Mouse (Mus musculus): Measurements from ENCODE around the gene Fto. TPM values are rescaled to one million over a fixed set of nuclear protein-coding genes. Genes with fewer than 3 reads are reported as not detected.

The Fto gene
- polyA plus RNA-seq, 1 experiment = 39.7 TPM

DNA sequence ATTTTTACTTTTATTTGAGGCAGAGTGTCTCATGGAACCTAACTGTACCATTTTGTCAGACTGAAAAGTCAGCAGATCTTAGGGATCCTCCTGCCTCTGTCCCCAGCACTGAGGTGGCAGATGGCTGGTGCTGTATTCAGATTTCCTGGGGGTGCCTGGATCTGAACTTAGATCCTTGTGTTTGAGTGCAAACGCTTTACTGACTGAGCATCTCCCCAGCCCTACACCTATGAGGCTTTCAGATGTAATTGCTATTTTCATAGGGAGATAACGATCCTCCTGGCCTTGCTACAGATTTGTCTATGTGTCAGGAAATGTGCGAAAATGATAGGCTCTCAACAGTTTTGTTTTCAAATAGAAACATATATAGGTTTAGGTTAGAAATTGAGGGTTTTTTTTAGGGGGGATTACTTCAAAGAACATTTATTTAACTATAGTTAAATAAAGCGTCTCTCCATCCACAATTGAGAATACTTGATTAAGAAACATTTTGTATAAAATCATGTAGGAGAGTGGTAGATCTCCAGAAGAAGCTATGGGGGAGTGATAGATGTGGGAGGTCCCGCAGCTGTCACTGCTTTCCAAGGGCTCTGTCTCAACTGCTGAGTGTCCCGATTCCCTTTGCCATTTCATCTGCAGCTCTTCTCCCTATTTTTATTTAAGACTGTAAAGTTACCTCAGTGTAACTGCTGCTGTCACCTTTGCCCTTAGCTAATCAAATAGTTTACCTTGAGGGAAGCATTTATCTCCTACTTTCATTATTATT is 25.2 kb downstream of the Fto start:
- peaks cover 7% of the 10 kb centered on the region for H3K4me1 ChIP-seq (ENCODE audit: control insufficient read depth, insufficient read depth, low read length)
- no peak overlapping the region for H3K4me3 ChIP-seq (replicated peaks; ENCODE audit: extremely low read depth, low read depth, low read length)
- 90% methylated on average over 6 of the region's 6 CpGs for WGBS
- no peak for TF ChIP-seq POLR2A (IDR thresholded peaks at IDR 0.05; ENCODE audit: borderline replicate concordance, extremely low read depth, low read depth, low read length)
- TF ChIP-seq CTCF (IDR thresholded peaks at IDR 0.05; ENCODE audit: insufficient read depth, low read length) = no peak
- DNase-seq = no peak

DNA sequence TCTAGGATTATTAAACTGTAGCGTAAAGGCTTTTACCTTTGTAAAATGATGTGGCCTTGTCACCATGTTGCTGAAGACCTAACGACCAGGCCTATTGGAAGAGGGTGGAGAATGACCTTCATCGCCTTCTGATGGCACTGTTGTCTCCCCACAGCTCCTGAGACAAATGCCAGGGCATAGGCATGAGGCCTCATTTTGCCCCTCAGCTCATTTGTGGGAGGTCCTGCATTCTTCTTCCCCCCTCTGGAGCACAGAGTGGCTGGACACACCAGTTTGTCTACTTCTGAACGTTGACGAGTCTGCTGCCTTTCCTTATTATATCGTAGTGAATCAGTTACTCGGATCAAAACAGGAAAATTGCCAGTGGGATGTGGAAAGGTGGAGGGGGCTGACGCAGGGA is 26.3 kb downstream of the Fto start:
- H3K4me1 ChIP-seq (ENCODE audit: control insufficient read depth, insufficient read depth, low read length) = peaks cover 7% of the 10 kb centered on the region
- TF ChIP-seq POLR2A (IDR thresholded peaks at IDR 0.05; ENCODE audit: borderline replicate concordance, extremely low read depth, low read depth, low read length) (no peak), CTCF (IDR thresholded peaks at IDR 0.05; ENCODE audit: insufficient read depth, low read length) (no peak)
- WGBS = 64% methylated on average over 8 of the region's 8 CpGs
- DNase-seq = no peak
- no peak overlapping the region for H3K4me3 ChIP-seq (replicated peaks; ENCODE audit: extremely low read depth, low read depth, low read length)

DNA sequence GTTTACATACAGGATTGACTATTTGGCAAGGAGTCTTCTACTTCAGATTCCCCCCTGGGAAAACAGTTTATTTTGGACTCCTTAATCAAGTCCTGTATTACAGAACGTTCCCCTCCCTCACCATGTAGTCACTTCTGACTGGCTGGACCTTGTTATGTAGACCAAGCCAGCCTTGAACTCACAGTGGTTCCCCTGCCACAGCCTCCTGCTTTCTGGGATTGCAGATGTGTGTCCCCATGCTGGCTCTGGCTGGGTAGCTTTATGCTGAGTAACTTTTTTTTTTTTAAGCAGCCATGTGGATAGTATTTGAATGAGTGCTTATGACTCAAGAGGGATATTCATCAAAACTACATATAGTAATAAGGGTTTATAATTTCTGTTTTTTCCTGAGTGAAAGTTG is 27.4 kb downstream of the Fto start:
- TF ChIP-seq CTCF (IDR thresholded peaks at IDR 0.05; ENCODE audit: insufficient read depth, low read length) (no peak), POLR2A (IDR thresholded peaks at IDR 0.05; ENCODE audit: borderline replicate concordance, extremely low read depth, low read depth, low read length) (no peak)
- WGBS = 26% methylated on average over 1 of the region's 1 CpGs
- DNase-seq = no peak
- Histone ChIP-seq H3K4me1 (ENCODE audit: control insufficient read depth, insufficient read depth, low read length) (peaks cover 7% of the 10 kb centered on the region), H3K4me3 (replicated peaks; ENCODE audit: extremely low read depth, low read depth, low read length) (no peak overlapping the region)

DNA sequence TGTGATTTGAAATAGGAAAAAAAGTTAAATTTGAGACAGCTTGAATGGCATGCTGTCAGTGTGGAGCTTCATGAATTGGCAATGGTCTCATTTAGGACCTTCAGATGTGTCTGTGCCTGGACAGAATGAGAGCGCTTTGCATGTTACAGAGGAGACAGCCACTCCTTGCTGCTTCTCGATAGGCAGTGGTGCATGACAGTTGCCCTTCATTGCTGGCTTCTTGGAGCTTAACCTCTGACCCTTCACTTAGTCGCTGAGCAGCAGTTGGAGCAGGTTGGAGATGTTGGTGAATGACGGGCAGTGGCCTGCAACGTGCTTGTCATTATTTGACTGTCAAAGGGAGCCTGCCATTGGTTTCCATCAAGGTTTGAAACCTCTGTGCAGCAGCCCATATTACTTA is 28.9 kb downstream of the Fto start:
- H3K4me1 ChIP-seq (ENCODE audit: control insufficient read depth, insufficient read depth, low read length) = peaks cover 7% of the 10 kb centered on the region
- WGBS = 55% methylated on average over 5 of the region's 5 CpGs
- DNase-seq = no peak
- no peak overlapping the region for H3K4me3 ChIP-seq (replicated peaks; ENCODE audit: extremely low read depth, low read depth, low read length)
- no peak for TF ChIP-seq POLR2A (IDR thresholded peaks at IDR 0.05; ENCODE audit: borderline replicate concordance, extremely low read depth, low read depth, low read length)
- no peak for TF ChIP-seq CTCF (IDR thresholded peaks at IDR 0.05; ENCODE audit: insufficient read depth, low read length)

DNA sequence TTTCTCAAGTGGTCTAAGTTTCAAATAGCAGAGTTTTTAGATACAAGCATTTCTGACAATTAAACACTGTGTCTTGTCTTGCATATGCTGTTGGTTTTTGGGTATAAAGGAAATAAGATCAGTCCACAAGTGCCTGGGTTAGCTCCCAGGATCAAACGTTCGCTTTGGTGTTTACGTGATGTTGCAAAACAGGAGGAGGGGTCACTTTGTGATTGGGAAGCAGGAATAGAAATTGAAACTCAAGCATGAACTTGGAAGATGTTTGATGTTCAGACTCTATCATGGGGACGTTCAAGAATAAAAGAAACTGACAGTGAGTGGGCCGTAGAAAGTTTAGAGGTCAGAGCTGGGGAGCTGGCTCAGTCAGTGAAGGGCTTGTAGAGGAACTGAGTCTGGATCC is 29.5 kb downstream of the Fto start:
- Histone ChIP-seq H3K4me3 (replicated peaks; ENCODE audit: extremely low read depth, low read depth, low read length) (no peak overlapping the region), H3K4me1 (ENCODE audit: control insufficient read depth, insufficient read depth, low read length) (peaks cover 7% of the 10 kb centered on the region)
- 55% methylated on average over 5 of the region's 5 CpGs for whole genome bisulfite sequencing
- no peak for DNase-seq
- no peak for TF ChIP-seq POLR2A (IDR thresholded peaks at IDR 0.05; ENCODE audit: borderline replicate concordance, extremely low read depth, low read depth, low read length)

DNA sequence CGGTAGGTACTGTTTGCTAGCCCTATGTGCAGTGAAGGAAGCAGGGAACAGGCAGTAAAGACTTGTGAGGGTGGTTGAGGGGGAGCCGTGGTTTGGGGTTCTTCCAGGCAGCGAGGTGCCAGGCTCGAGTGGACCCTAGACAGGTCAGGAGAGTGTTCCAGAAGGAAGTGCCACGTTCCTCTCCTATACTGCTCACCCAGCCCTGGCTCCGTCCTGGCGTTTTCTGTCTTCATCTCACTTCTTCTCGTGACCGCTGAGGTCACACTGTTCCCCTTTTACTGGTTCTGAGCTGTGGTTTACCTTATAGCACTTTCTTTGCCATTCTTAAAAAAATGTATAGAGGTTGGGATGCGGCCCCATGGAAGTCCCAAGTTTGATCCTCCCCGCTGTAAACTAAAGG is 31.3 kb downstream of the Fto start:
- Histone ChIP-seq H3K4me1 (ENCODE audit: control insufficient read depth, insufficient read depth, low read length) (peaks cover 7% of the 10 kb centered on the region), H3K4me3 (replicated peaks; ENCODE audit: extremely low read depth, low read depth, low read length) (no peak overlapping the region)
- no peak for DNase-seq
- TF ChIP-seq CTCF (IDR thresholded peaks at IDR 0.05; ENCODE audit: insufficient read depth, low read length) (no peak), POLR2A (IDR thresholded peaks at IDR 0.05; ENCODE audit: borderline replicate concordance, extremely low read depth, low read depth, low read length) (no peak)
- WGBS = 79% methylated on average over 11 of the region's 11 CpGs

DNA sequence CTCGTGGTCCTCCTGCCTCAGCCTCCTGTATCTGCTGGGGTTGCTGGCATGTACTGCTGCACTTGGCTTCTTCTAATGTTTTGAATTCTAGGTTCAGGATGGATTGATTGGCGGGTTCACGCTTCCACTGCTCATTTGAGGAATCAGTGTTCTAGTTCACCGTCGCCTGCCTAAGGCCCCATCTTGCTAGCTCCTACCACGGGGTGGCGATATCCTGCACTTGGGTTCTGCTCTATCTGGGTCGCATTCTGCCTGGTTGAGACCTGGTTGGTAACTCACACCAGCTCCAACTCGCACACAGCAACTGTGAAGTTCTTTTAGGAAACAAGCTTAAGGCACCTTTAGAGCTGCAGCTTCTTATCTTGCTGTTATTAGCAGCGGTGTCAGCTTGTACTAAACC is 33.8 kb downstream of the Fto start:
- WGBS = 83% methylated on average over 10 of the region's 10 CpGs
- no peak for DNase-seq
- no peak for TF ChIP-seq POLR2A (IDR thresholded peaks at IDR 0.05; ENCODE audit: borderline replicate concordance, extremely low read depth, low read depth, low read length)
- no peak for TF ChIP-seq CTCF (IDR thresholded peaks at IDR 0.05; ENCODE audit: insufficient read depth, low read length)
- peaks cover 6% of the 10 kb centered on the region for H3K4me1 ChIP-seq (ENCODE audit: control insufficient read depth, insufficient read depth, low read length)
- H3K4me3 ChIP-seq (replicated peaks; ENCODE audit: extremely low read depth, low read depth, low read length) = no peak overlapping the region

DNA sequence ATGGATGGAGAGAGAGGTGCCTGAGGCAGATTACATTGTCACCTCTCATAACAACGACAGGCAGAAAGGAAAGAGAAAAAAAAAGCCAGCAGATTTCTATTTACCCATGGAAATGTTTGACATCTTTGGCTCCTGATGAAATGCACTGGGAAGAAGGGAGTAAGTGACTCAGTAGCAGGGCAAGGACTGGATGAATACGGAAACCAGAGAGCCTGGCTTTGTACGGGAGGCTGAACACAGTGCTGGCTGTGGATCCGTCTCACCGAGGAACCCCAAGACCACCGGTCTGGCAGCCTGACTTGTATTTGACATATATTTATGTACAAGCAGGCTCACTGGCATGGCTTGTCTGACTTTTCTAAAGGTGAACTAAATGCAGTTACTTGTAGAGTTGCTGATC is 34.3 kb downstream of the Fto start:
- 57% methylated on average over 6 of the region's 6 CpGs for WGBS
- peaks cover 4% of the 10 kb centered on the region for H3K4me1 ChIP-seq (ENCODE audit: control insufficient read depth, insufficient read depth, low read length)
- no peak for DNase-seq
- no peak for TF ChIP-seq POLR2A (IDR thresholded peaks at IDR 0.05; ENCODE audit: borderline replicate concordance, extremely low read depth, low read depth, low read length)
- no peak for TF ChIP-seq CTCF (IDR thresholded peaks at IDR 0.05; ENCODE audit: insufficient read depth, low read length)
- no peak overlapping the region for H3K4me3 ChIP-seq (replicated peaks; ENCODE audit: extremely low read depth, low read depth, low read length)

DNA sequence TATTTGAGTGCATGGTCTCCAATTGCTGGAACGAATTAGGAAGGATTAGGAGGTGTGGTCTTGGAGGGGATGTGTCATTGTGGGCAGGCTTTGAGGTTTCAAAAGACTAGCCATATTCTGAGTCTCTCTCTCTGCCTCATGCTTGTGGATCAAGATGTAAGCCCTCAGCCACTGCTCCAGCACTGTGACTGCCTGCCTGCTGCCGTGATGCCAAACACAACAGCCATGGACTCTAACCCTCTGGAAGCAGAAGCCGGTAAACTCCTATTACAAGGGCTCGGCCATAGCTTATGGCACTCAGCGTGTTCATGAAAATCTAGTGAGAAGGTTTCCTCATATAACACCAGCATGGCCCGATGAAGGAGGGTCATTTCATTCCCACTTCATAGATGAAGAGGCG is 36.5 kb downstream of the Fto start:
- TF ChIP-seq CTCF (IDR thresholded peaks at IDR 0.05; ENCODE audit: insufficient read depth, low read length) (no peak), POLR2A (IDR thresholded peaks at IDR 0.05; ENCODE audit: borderline replicate concordance, extremely low read depth, low read depth, low read length) (no peak)
- no peak overlapping the region for H3K4me3 ChIP-seq (replicated peaks; ENCODE audit: extremely low read depth, low read depth, low read length)
- H3K4me1 ChIP-seq (ENCODE audit: control insufficient read depth, insufficient read depth, low read length) = no peaks in the 10 kb centered on the region
- DNase-seq = no peak
- 89% methylated on average over 7 of the region's 7 CpGs for WGBS

DNA sequence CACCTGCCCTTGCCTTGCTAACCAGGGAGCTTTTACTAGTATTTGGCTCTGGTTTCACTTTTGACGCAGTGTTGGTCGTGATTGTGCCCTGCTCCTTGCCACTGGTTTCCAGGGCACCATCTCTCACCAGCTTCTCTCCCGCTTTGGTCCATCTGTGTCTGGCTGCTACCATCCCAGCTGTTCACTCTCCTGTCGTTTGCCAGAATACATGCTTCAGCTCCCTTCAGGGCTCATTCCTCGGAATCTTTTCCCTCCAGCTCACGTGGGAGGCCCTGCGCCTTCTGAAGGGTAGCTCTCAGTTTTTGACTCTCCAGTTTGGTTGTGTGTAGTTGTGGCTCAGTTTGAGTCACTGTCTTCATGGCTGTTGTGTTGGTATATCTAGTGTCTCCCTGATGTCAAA is 37.3 kb downstream of the Fto start:
- no peak for DNase-seq
- no peaks in the 10 kb centered on the region for H3K4me1 ChIP-seq (ENCODE audit: control insufficient read depth, insufficient read depth, low read length)
- 60% methylated on average over 7 of the region's 7 CpGs for WGBS
- H3K4me3 ChIP-seq (replicated peaks; ENCODE audit: extremely low read depth, low read depth, low read length) = no peak overlapping the region
- TF ChIP-seq CTCF (IDR thresholded peaks at IDR 0.05; ENCODE audit: insufficient read depth, low read length) (no peak), POLR2A (IDR thresholded peaks at IDR 0.05; ENCODE audit: borderline replicate concordance, extremely low read depth, low read depth, low read length) (no peak)

Measured in lung, adult 2 months (tissue).